Comparison of ENCODE assay signal across 19 mouse cellular contexts in the genomic region with DNA sequence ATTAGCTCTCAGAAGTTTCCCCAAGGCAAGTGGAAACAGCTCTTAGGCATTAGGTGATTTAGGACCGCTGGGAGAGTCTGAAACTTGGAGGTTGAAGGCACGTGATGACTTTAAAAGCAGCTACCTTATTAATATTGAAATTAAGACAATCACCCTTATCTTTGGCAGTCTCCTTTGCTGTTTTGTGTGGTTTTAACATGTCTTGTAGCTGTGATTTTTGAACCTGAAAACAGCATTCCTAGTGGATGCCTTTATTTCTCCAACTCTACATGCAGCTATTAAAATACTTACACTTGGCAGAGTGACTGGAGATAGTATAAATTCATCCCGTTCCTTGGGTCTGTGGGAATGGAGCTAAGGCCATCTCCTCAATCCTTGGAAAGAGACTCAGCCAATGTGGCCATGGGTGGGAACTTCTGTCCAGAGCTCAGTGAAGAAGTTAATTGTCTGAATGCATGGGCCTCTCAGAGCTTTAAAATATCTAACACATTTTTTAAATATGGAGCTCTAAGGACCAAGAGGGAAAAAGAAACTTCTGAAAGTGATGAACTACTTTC. TPM values are rescaled to one million over a fixed set of nuclear protein-coding genes. Genes with fewer than 3 reads are reported as not detected.
DNase-seq lines count a peak whose midpoint lies in the region; ATAC-seq and TF ChIP-seq lines count a peak whose summit lies in the region.
"Had no signal": no experiment of that assay in that cellular context is flagged by ENCODE, and none has a peak within 500 bp of the region (broad histone marks: within the 10 kb centered on the region; RNA-seq: fewer than 3 reads in every experiment).

No protein-coding gene starts in this region.

- no peak for ATAC-seq in intestine, embryonic 14.5 days (replicated peaks; ENCODE audit: low FRiP score, low TSS enrichment, low read depth)
- no peak for ATAC-seq in intestine, embryonic 16.5 days
- no peak for ATAC-seq in limb, embryonic 13.5 days (ENCODE audit: low FRiP score, low read depth)
- ATAC-seq: forebrain, embryonic 14.5 days had no signal

- H3K27ac ChIP-seq in intestine, embryonic 14.5 days (ENCODE audit: low read depth): no peak overlapping the region
- H3K27ac ChIP-seq in intestine, embryonic 16.5 days (ENCODE audit: low read length): no peak overlapping the region
- no peak overlapping the region for H3K27ac ChIP-seq in embryonic facial prominence, embryonic 10.5 days (replicated peaks)
- H3K27ac ChIP-seq in embryonic fibroblast, embryonic 13.5 days (ENCODE audit: insufficient read depth, low read length): no peak overlapping the region
- H3K27ac ChIP-seq in limb, embryonic 13.5 days: peak overlapping the region; percentile 61; the same call in 1 of the 2 replicates
- H3K27ac ChIP-seq: embryonic facial prominence, embryonic 12.5 days; gastrocnemius, adult 2 months; hindbrain, embryonic 13.5 days had no signal

- H3K4me2 ChIP-seq in intestine, embryonic 14.5 days (ENCODE audit: low read length): no peak overlapping the region
- no peak overlapping the region for H3K4me2 ChIP-seq in intestine, embryonic 16.5 days (ENCODE audit: low read depth, low read length)
- H3K4me2 ChIP-seq in limb, embryonic 13.5 days (replicated peaks): peak overlapping the region; percentile 75
- H3K4me2 ChIP-seq: embryonic facial prominence, embryonic 12.5 days; hindbrain, embryonic 13.5 days had no signal

- H3K4me3 ChIP-seq in intestine, embryonic 14.5 days (ENCODE audit: low read depth, low read length): no peak overlapping the region
- no peak overlapping the region for H3K4me3 ChIP-seq in intestine, embryonic 16.5 days (ENCODE audit: low read length)
- no peak overlapping the region for H3K4me3 ChIP-seq in embryonic facial prominence, embryonic 10.5 days
- H3K4me3 ChIP-seq in embryonic fibroblast, embryonic 13.5 days (ENCODE audit: insufficient read depth, low read length): peak overlapping the region; percentile 9
- H3K4me3 ChIP-seq in limb, embryonic 13.5 days: peak overlapping the region; percentile 79
- H3K4me3 ChIP-seq: embryonic facial prominence, embryonic 12.5 days; gastrocnemius, adult 2 months; hindbrain, embryonic 13.5 days had no signal

- 5% methylated on average over 3 of the region's 3 CpGs for WGBS in intestine, embryonic 14.5 days
- WGBS in intestine, embryonic 16.5 days: 12% methylated on average over 3 of the region's 3 CpGs
- WGBS in embryonic facial prominence, embryonic 10.5 days: 2% methylated on average over 3 of the region's 3 CpGs
- WGBS in limb, embryonic 13.5 days: 7% methylated on average over 3 of the region's 3 CpGs

- peaks cover 100% of the 10 kb centered on the region for H3K27me3 ChIP-seq in intestine, embryonic 14.5 days (replicated peaks; ENCODE audit: control insufficient read depth, insufficient read depth, low read length)
- peaks cover 85% of the 10 kb centered on the region for H3K27me3 ChIP-seq in intestine, embryonic 16.5 days (replicated peaks; ENCODE audit: control insufficient read depth, insufficient read depth, low read length)
- peaks cover 100% of the 10 kb centered on the region for H3K27me3 ChIP-seq in embryonic facial prominence, embryonic 10.5 days (replicated peaks; ENCODE audit: low read depth, poor library complexity, severe bottlenecking)
- H3K27me3 ChIP-seq in limb, embryonic 13.5 days: peaks cover 55% of the 10 kb centered on the region

- no peaks in the 10 kb centered on the region for H3K9me3 ChIP-seq in intestine, embryonic 14.5 days (ENCODE audit: control insufficient read depth, low read length)
- H3K9me3 ChIP-seq in intestine, embryonic 16.5 days (ENCODE audit: control insufficient read depth, low read length): no peaks in the 10 kb centered on the region
- no peaks in the 10 kb centered on the region for H3K9me3 ChIP-seq in embryonic facial prominence, embryonic 10.5 days
- no peaks in the 10 kb centered on the region for H3K9me3 ChIP-seq in limb, embryonic 13.5 days
- H3K9me3 ChIP-seq: embryonic facial prominence, embryonic 12.5 days; hindbrain, embryonic 13.5 days had no signal

- H3K36me3 ChIP-seq in intestine, embryonic 14.5 days (ENCODE audit: control insufficient read depth, insufficient read depth, low read length): no peaks in the 10 kb centered on the region
- no peaks in the 10 kb centered on the region for H3K36me3 ChIP-seq in intestine, embryonic 16.5 days (ENCODE audit: control insufficient read depth, insufficient read depth, low read length)
- no peaks in the 10 kb centered on the region for H3K36me3 ChIP-seq in embryonic facial prominence, embryonic 10.5 days (replicated peaks)
- peaks cover 7% of the 10 kb centered on the region; the same call in 1 of the 2 replicates for H3K36me3 ChIP-seq in limb, embryonic 13.5 days
- H3K36me3 ChIP-seq: embryonic facial prominence, embryonic 12.5 days; hindbrain, embryonic 13.5 days had no signal

- H3K4me1 ChIP-seq in intestine, embryonic 14.5 days (replicated peaks; ENCODE audit: control insufficient read depth, insufficient read depth, low read length): peaks cover 6% of the 10 kb centered on the region; the same call in 1 of the 2 replicates
- peaks cover 13% of the 10 kb centered on the region for H3K4me1 ChIP-seq in intestine, embryonic 16.5 days (ENCODE audit: control insufficient read depth, insufficient read depth, low read length)
- H3K4me1 ChIP-seq in embryonic facial prominence, embryonic 10.5 days: peaks cover 26% of the 10 kb centered on the region
- no peaks in the 10 kb centered on the region for H3K4me1 ChIP-seq in embryonic fibroblast, embryonic 13.5 days (ENCODE audit: control insufficient read depth, insufficient read depth, low read length)
- peaks cover 28% of the 10 kb centered on the region for H3K4me1 ChIP-seq in limb, embryonic 13.5 days

- DNase-seq in intestine, embryonic 14.5 days (ENCODE audit: low spot score): peak; percentile 54
- peak; percentile 11 for DNase-seq in embryonic facial prominence, embryonic 10.5 days (ENCODE audit: low spot score)
- no peak for DNase-seq in thymus, postnatal 36 days
- no peak for DNase-seq in right cerebral cortex, postnatal 25 days
- DNase-seq: adrenal gland, adult 2 months; adrenal gland, postnatal 25 days; cerebellum, adult 18-20 months; cerebellum, adult 9-11 months; embryo, embryonic 11 days; gastrocnemius, adult 2 months; gastrocnemius, postnatal 25 days; heart, postnatal 4 days had no signal

- TF ChIP-seq POLR2A in embryonic fibroblast, embryonic 13.5 days (IDR thresholded peaks at IDR 0.05; ENCODE audit: low read depth, low read length): no peak

- no peak for TF ChIP-seq CTCF in embryonic fibroblast, embryonic 13.5 days (IDR thresholded peaks at IDR 0.05; ENCODE audit: borderline replicate concordance, insufficient read depth, low read length)

- no peak overlapping the region for H3K9ac ChIP-seq in intestine, embryonic 14.5 days (ENCODE audit: low read length)
- no peak overlapping the region for H3K9ac ChIP-seq in intestine, embryonic 16.5 days (ENCODE audit: low read depth, low read length)
- peak overlapping the region; percentile 97 for H3K9ac ChIP-seq in limb, embryonic 13.5 days
- H3K9ac ChIP-seq: embryonic facial prominence, embryonic 12.5 days; hindbrain, embryonic 13.5 days had no signal

RNA-seq across cellular contexts. Expression of a gene that starts 2.6 kb away (rescaled TPM):
- polyA plus RNA-seq in intestine, embryonic 14.5 days (2014; fragmentation: Nextera tagmentation; extraction: Ambion mirVana): not detected in 2 replicates
- polyA plus RNA-seq in intestine, embryonic 16.5 days (2015; fragmentation: Nextera tagmentation; extraction: Ambion mirVana): 0.18 and 0.32 TPM in 2 replicates
- polyA plus RNA-seq in embryonic facial prominence, embryonic 10.5 days (2016; fragmentation: Nextera tagmentation; extraction: Ambion mirVana): not detected in 2 replicates
- 17.0 and 20.1 TPM in 2 replicates for polyA plus RNA-seq in embryonic fibroblast, embryonic 13.5 days (2011; ENCODE audit: insufficient read length, low read depth, missing spikeins)
- 48.5 and 55.5 TPM in 2 replicates for polyA plus RNA-seq in limb, embryonic 13.5 days (2015; fragmentation: Nextera tagmentation; extraction: Ambion mirVana)
- polyA plus RNA-seq: adrenal gland, adult 2 months; embryonic facial prominence, embryonic 12.5 days; forebrain, embryonic 14.5 days; heart, embryonic 14.5 days; hindbrain, embryonic 13.5 days had no signal

RNA-seq across cellular contexts. Expression of a gene that starts 4.1 kb away (rescaled TPM):
- 0.24 and 0.34 TPM in 2 replicates for polyA plus RNA-seq in intestine, embryonic 14.5 days (2014; fragmentation: Nextera tagmentation; extraction: Ambion mirVana)
- polyA plus RNA-seq in intestine, embryonic 16.5 days (2015; fragmentation: Nextera tagmentation; extraction: Ambion mirVana): 0.32 and 0.60 TPM in 2 replicates
- polyA plus RNA-seq in embryonic facial prominence, embryonic 10.5 days (2016; fragmentation: Nextera tagmentation; extraction: Ambion mirVana): not detected in 2 replicates
- polyA plus RNA-seq in embryonic fibroblast, embryonic 13.5 days (2011; ENCODE audit: insufficient read length, low read depth, missing spikeins): 2.3 and 3.7 TPM in 2 replicates
- polyA plus RNA-seq in limb, embryonic 13.5 days (2015; fragmentation: Nextera tagmentation; extraction: Ambion mirVana): 59.3 and 67.1 TPM in 2 replicates
- polyA plus RNA-seq: adrenal gland, adult 2 months; embryonic facial prominence, embryonic 12.5 days; forebrain, embryonic 14.5 days; heart, embryonic 14.5 days; hindbrain, embryonic 13.5 days had no signal

RNA-seq across cellular contexts. Expression of a gene that starts 8.6 kb away (rescaled TPM):
- 3.6 and 4.2 TPM in 2 replicates for polyA plus RNA-seq in intestine, embryonic 14.5 days (2014; fragmentation: Nextera tagmentation; extraction: Ambion mirVana)
- polyA plus RNA-seq in intestine, embryonic 16.5 days (2015; fragmentation: Nextera tagmentation; extraction: Ambion mirVana): 0.69 and 1.1 TPM in 2 replicates
- not detected in 2 replicates for polyA plus RNA-seq in embryonic facial prominence, embryonic 10.5 days (2016; fragmentation: Nextera tagmentation; extraction: Ambion mirVana)
- polyA plus RNA-seq in embryonic fibroblast, embryonic 13.5 days (2011; ENCODE audit: insufficient read length, low read depth, missing spikeins): 2.8 and 3.8 TPM in 2 replicates
- 19.1 TPM in 2 replicates for polyA plus RNA-seq in limb, embryonic 13.5 days (2015; fragmentation: Nextera tagmentation; extraction: Ambion mirVana)
- polyA plus RNA-seq: adrenal gland, adult 2 months; embryonic facial prominence, embryonic 12.5 days; forebrain, embryonic 14.5 days; heart, embryonic 14.5 days; hindbrain, embryonic 13.5 days had no signal

RNA-seq across cellular contexts. Expression of a gene that starts 11.4 kb away (rescaled TPM):
- polyA plus RNA-seq in intestine, embryonic 14.5 days (2014; fragmentation: Nextera tagmentation; extraction: Ambion mirVana): not detected in 2 replicates
- 0.05 TPM in 1 of 2 replicates, not detected in the other for polyA plus RNA-seq in intestine, embryonic 16.5 days (2015; fragmentation: Nextera tagmentation; extraction: Ambion mirVana)
- polyA plus RNA-seq in embryonic facial prominence, embryonic 10.5 days (2016; fragmentation: Nextera tagmentation; extraction: Ambion mirVana): 0.05 and 0.08 TPM in 2 replicates
- polyA plus RNA-seq in embryonic fibroblast, embryonic 13.5 days (2011; ENCODE audit: insufficient read length, low read depth, missing spikeins): 0.35 and 0.74 TPM in 2 replicates
- 2.3 and 3.2 TPM in 2 replicates for polyA plus RNA-seq in limb, embryonic 13.5 days (2015; fragmentation: Nextera tagmentation; extraction: Ambion mirVana)
- polyA plus RNA-seq: adrenal gland, adult 2 months; forebrain, embryonic 14.5 days; heart, embryonic 14.5 days had no signal

RNA-seq across cellular contexts. Expression of a gene that starts 21.0 kb away (rescaled TPM):
- polyA plus RNA-seq in intestine, embryonic 14.5 days (2014; fragmentation: Nextera tagmentation; extraction: Ambion mirVana): 7.8 and 13.7 TPM in 2 replicates
- 3.7 and 4.4 TPM in 2 replicates for polyA plus RNA-seq in intestine, embryonic 16.5 days (2015; fragmentation: Nextera tagmentation; extraction: Ambion mirVana)
- polyA plus RNA-seq in embryonic facial prominence, embryonic 10.5 days (2016; fragmentation: Nextera tagmentation; extraction: Ambion mirVana): not detected in 2 replicates
- 3.7 and 4.4 TPM in 2 replicates for polyA plus RNA-seq in embryonic fibroblast, embryonic 13.5 days (2011; ENCODE audit: insufficient read length, low read depth, missing spikeins)
- 26.0 and 26.2 TPM in 2 replicates for polyA plus RNA-seq in limb, embryonic 13.5 days (2015; fragmentation: Nextera tagmentation; extraction: Ambion mirVana)
- polyA plus RNA-seq: adrenal gland, adult 2 months; embryonic facial prominence, embryonic 12.5 days; forebrain, embryonic 14.5 days; heart, embryonic 14.5 days; hindbrain, embryonic 13.5 days had no signal

Comparison
In these comparisons a context has a peak if more than half of its experiments do, and no peak if none do; other contexts are left out.
1. DNase-seq: peak in intestine, embryonic 14.5 days (single experiment) and embryonic facial prominence, embryonic 10.5 days (single experiment); none in thymus, postnatal 36 days (0 of 2) and right cerebral cortex, postnatal 25 days (single experiment).
2. H3K4me3 ChIP-seq: peak in embryonic fibroblast, embryonic 13.5 days (single experiment) and limb, embryonic 13.5 days (single experiment); none in intestine, embryonic 14.5 days (single experiment), intestine, embryonic 16.5 days (single experiment) and embryonic facial prominence, embryonic 10.5 days (single experiment).
3. RNA of a gene that starts 2.6 kb away (polyA plus RNA-seq): 48.5 to 55.5 TPM in limb, embryonic 13.5 days and 17.0 to 20.1 TPM in embryonic fibroblast, embryonic 13.5 days; 0.18 to 0.32 TPM in intestine, embryonic 16.5 days, not detected in intestine, embryonic 14.5 days and not detected in embryonic facial prominence, embryonic 10.5 days; every median in the first group is over 10 times any median in the second.
4. RNA of a gene that starts 4.1 kb away (polyA plus RNA-seq): 59.3 to 67.1 TPM in limb, embryonic 13.5 days; 2.3 to 3.7 TPM in embryonic fibroblast, embryonic 13.5 days, 0.32 to 0.60 TPM in intestine, embryonic 16.5 days, 0.24 to 0.34 TPM in intestine, embryonic 14.5 days and not detected in embryonic facial prominence, embryonic 10.5 days; every median in the first group is over 10 times any median in the second.